Mouse (Mus musculus) stomach, postnatal 0 days (tissue): ENCODE measurements at regions not wholly inside any gene's neighbourhood (a gene's known extent, or its start where the extent isn't known, plus 50 kb on each side); places are given as distances from the start of the nearest gene placed in this dataset.

Source experiments
- CTCF ChIP-seq: IDR thresholded peaks from 2 replicates; pipeline ENCODE4 v1.5.1; 2016; ENCODE audit warnings: antibody characterized with exemption, low read depth, mild to moderate bottlenecking, moderate library complexity
- EP300 ChIP-seq: optimal IDR thresholded peaks from 2 replicates; pipeline ENCODE3; 2016; ENCODE audit warnings: antibody characterized with exemption

DNA sequence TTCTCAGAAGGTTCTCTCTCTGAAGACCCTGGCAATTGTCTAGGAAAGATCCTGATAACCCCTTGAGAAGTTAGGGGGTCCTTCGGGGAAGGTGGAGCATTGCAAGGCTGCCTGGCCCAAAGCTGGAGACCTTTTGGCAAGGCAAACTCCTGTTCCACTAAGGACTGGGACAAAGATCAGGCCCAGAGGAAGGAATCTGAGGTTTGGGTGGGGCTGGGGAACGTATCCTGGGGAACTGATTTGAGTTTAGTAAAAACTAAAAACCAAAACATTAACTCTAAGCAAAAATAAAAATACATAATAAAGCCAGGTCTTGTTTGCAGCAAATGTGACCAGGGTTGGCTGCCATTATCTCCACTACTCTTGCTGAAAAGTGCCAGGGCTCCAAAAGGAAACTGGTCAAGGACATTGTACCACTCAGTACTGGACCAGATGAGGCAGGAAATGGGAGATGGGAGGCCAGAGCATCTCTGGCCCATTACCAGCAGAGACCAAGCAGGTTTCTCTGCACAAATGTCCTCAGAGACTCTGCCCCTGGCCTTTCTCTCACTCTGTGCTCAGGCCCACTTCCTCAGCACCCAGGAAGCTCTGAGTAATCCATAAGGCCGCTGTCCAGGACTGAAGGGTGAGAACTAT is 321.5 kb downstream of the Cxcl12 start:
- TF ChIP-seq CTCF, result no peak
- no peak for TF ChIP-seq EP300
